Mouse (Mus musculus) heart, embryonic 16.5 days (tissue): ENCODE data around the gene Bod1l. TPM values are rescaled to one million over a fixed set of nuclear protein-coding genes. Genes with fewer than 3 reads are reported as not detected.

Experiments used
- ATAC-seq: fragments of 200-750 bp; cut with Nextera tagmentation; replicated peaks from 2 replicates; pipeline ENCODE4 v1.8.0; 2017; ENCODE audit warnings: moderate number of reproducible peaks; ENCODE audit not compliant: insufficient read depth, low FRiP score; ENCODE audit errors: extremely low read depth
- H3K27ac ChIP-seq: fragments of 300-500 bp; sonication (generic); 2 replicates; pipeline ENCODE4 v1.5.1; 2014; ENCODE audit warnings: mild to moderate bottlenecking, low read length, control low read depth, moderate library complexity
- H3K27me3 ChIP-seq: fragments of 300-500 bp; sonication (generic); 2 replicates; pipeline ENCODE4 v1.6.1; 2014; ENCODE audit warnings: low read length, mixed read lengths; ENCODE audit not compliant: control insufficient read depth, insufficient read depth
- H3K36me3 ChIP-seq: fragments of 300-500 bp; sonication (generic); 2 replicates; pipeline ENCODE4 v1.6.1; 2014; ENCODE audit not compliant: control insufficient read depth, insufficient read depth
- H3K4me1 ChIP-seq: fragments of 300-500 bp; sonication (generic); 2 replicates; pipeline ENCODE4 v1.6.1; 2014; ENCODE audit warnings: low read length, mixed read lengths; ENCODE audit not compliant: control insufficient read depth, insufficient read depth
- H3K4me2 ChIP-seq: fragments of 300-500 bp; sonication (generic); 2 replicates; pipeline ENCODE4 v1.6.1; 2014; ENCODE audit warnings: low read depth, mild to moderate bottlenecking, control low read depth, low read length
- H3K4me3 ChIP-seq: fragments of 300-500 bp; sonication (generic); 2 replicates; pipeline ENCODE4 v1.5.1; 2014; ENCODE audit warnings: mild to moderate bottlenecking, control low read depth, low read length
- H3K9ac ChIP-seq: fragments of 300-500 bp; sonication (generic); 2 replicates; pipeline ENCODE4 v1.6.1; 2014; ENCODE audit warnings: low read length, control low read depth
- H3K9me3 ChIP-seq: fragments of 300-500 bp; sonication (generic); replicated peaks from 2 replicates; pipeline ENCODE4 v1.6.1; 2016; ENCODE audit warnings: low read length; ENCODE audit not compliant: control insufficient read depth
- WGBS: fragments of 180-500 bp; shearing (Covaris S2); extraction: QIAGEN DNeasy Blood & Tissue Kit; methylation state at CpG from one replicate; pipeline ENCODE4 v1.1.7; 2014; 5-methylcytosine and 5-hydroxymethylcytosine counted together
- polyA plus RNA-seq: library from polyadenylated mRNA; unstranded; fragments of >200 nt; fragmentation: Nextera tagmentation; extraction: Ambion mirVana; gene quantifications from 2 replicates; pipeline ENCODE4 v1.2.1, GENCODE M21; 2015

Bod1l gene
- polyA plus RNA-seq, 1 experiment from 2014 or later, result 12.7 TPM

GRCm38 (mm10) chr5:41757338-41757737 is 86.8 kb downstream of the Bod1l start:
- Histone ChIP-seq H3K36me3 (no peaks in the 10 kb centered on the region), H3K27me3 (peaks cover 87% of the 10 kb centered on the region), H3K4me1 (peaks cover 4% of the 10 kb centered on the region; the same call in 1 of the 2 replicates), H3K9me3 (no peaks in the 10 kb centered on the region), H3K4me2 (no peak overlapping the region), H3K4me3 (no peak overlapping the region), H3K27ac (no peak overlapping the region), H3K9ac (no peak overlapping the region)
- WGBS, result 9% methylated on average over 5 of the region's 5 CpGs
- ATAC-seq, result no peak

GRCm38 (mm10) chr5:41756396-41756795 is 87.7 kb downstream of the Bod1l start:
- Histone ChIP-seq H3K36me3 (no peaks in the 10 kb centered on the region), H3K4me2 (no peak overlapping the region), H3K4me1 (no peaks in the 10 kb centered on the region), H3K9ac (no peak overlapping the region), H3K4me3 (no peak overlapping the region), H3K27ac (no peak overlapping the region), H3K27me3 (peaks cover 87% of the 10 kb centered on the region), H3K9me3 (no peaks in the 10 kb centered on the region)
- WGBS, result 7% methylated on average over 4 of the region's 4 CpGs
- no peak for ATAC-seq

GRCm38 (mm10) chr5:41755373-41755960 is 88.6 kb downstream of the Bod1l start:
- H3K9me3 ChIP-seq, result no peaks in the 10 kb centered on the region
- H3K27ac ChIP-seq, result no peak overlapping the region
- H3K4me1 ChIP-seq, result no peaks in the 10 kb centered on the region
- no peak for ATAC-seq
- H3K27me3 ChIP-seq, result peaks cover 88% of the 10 kb centered on the region
- 2% methylated on average over 23 of the region's 23 CpGs for WGBS
- no peak overlapping the region for H3K4me2 ChIP-seq
- no peak overlapping the region for H3K4me3 ChIP-seq
- H3K36me3 ChIP-seq, result no peaks in the 10 kb centered on the region
- no peak overlapping the region for H3K9ac ChIP-seq

- peak overlapping the region; percentile 29 for H3K4me3 ChIP-seq
- no peak overlapping the region for H3K9ac ChIP-seq
- H3K9me3 ChIP-seq, result no peaks in the 10 kb centered on the region
- ATAC-seq, result no peak
- H3K27me3 ChIP-seq, result peaks cover 89% of the 10 kb centered on the region
- under 1% methylated on average over 16 of the region's 16 CpGs for WGBS
- H3K4me2 ChIP-seq, result peak overlapping the region; percentile 47
- H3K27ac ChIP-seq, result no peak overlapping the region
- no peaks in the 10 kb centered on the region for H3K36me3 ChIP-seq
- H3K4me1 ChIP-seq, result no peaks in the 10 kb centered on the region
Measured at GRCm38 (mm10) chr5:41754836-41755235, 89.3 kb downstream of the Bod1l start.

DNA sequence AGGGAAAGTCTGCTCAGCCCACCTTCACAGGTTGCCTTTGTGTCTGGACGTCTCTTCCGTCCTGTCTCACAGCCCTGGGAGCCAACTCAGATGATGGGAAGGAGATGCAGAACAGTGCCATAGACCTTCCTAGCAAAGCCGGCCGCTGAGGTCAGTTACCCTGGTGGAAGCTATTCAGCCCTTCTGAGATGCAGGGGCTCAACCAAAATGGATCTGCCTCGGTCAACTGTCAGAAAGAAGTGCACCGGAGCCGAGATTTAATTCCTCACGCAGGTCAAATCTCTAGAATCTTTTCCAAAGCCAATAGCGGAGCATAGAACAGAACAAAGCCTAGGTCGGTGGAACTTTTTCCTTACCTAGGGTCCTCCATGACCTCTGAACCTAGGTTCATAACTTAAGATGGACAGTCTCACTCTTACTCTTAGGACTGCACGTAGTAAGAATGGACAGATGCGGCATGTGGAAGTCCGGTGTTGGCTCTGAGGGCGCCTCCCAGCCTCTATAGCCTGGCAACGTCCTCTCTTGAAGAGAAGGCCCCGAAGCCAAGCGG is 89.8 kb downstream of the Bod1l start:
- H3K36me3 ChIP-seq, result no peaks in the 10 kb centered on the region
- ATAC-seq, result no peak
- no peaks in the 10 kb centered on the region for H3K4me1 ChIP-seq
- no peak overlapping the region for H3K27ac ChIP-seq
- WGBS, result 1% methylated on average over 17 of the region's 17 CpGs
- peak overlapping the region; percentile 47 for H3K4me2 ChIP-seq
- H3K9ac ChIP-seq, result no peak overlapping the region
- peaks cover 91% of the 10 kb centered on the region for H3K27me3 ChIP-seq
- H3K4me3 ChIP-seq, result peak overlapping the region; percentile 29
- H3K9me3 ChIP-seq, result no peaks in the 10 kb centered on the region

DNA sequence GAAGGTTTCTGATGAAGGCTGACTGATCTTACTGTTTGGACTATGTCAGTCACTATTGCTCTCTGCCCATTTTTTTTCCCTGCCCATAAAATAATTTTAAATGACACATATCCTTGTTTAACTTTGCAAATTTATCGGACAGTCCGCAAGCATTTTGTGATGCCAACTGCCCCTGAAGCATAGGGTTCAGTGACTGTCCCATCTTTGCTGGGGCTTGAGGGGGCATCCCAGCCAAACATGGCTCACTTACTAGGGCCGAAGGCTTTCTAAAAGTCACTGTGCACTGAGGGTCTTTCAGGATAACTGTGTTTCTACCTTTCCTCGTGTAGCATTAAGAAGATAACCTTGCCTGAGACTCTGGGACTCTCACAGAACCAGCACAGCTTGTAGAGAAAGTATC is 91.4 kb downstream of the Bod1l start:
- Histone ChIP-seq H3K36me3 (no peaks in the 10 kb centered on the region), H3K4me2 (no peak overlapping the region), H3K4me3 (no peak overlapping the region), H3K27ac (no peak overlapping the region), H3K4me1 (no peaks in the 10 kb centered on the region), H3K9ac (no peak overlapping the region), H3K27me3 (peaks cover 89% of the 10 kb centered on the region), H3K9me3 (no peaks in the 10 kb centered on the region)
- 36% methylated on average over 4 of the region's 4 CpGs for WGBS
- no peak for ATAC-seq

- Histone ChIP-seq H3K4me2 (no peak overlapping the region), H3K9me3 (no peaks in the 10 kb centered on the region), H3K36me3 (no peaks in the 10 kb centered on the region), H3K27ac (no peak overlapping the region), H3K27me3 (peaks cover 56% of the 10 kb centered on the region), H3K9ac (no peak overlapping the region), H3K4me3 (no peak overlapping the region), H3K4me1 (no peaks in the 10 kb centered on the region)
- WGBS, result 1% methylated on average over 13 of the region's 15 CpGs
- no peak for ATAC-seq
Measured at GRCm38 (mm10) chr5:41744898-41745780, 99.0 kb downstream of the Bod1l start.

DNA sequence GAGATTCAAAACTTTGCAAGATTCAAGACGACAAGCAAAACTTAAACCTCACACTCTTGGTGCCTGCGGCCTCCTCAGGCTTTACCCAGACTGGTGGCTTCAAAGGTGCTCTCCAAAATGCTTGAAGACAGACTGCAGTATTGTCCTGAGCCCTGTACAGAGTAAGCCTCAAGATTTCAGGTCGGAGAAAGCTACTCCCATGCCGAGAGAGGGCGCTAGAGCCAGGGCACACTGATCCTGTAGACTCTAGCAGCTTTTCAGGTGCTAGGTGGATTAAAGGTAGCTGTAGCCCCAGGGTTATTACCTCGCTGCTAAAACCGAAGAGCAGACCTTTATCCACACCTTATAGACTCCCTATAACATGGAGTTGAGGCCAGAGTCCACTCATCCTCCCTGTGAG is 99.9 kb downstream of the Bod1l start:
- peaks cover 47% of the 10 kb centered on the region for H3K27me3 ChIP-seq
- WGBS, result 16% methylated on average over 7 of the region's 7 CpGs

GRCm38 (mm10) chr5:41738817-41739216 is 105.3 kb downstream of the Bod1l start:
- Histone ChIP-seq H3K4me2 (no peak overlapping the region), H3K9me3 (no peaks in the 10 kb centered on the region), H3K27ac (no peak overlapping the region), H3K4me3 (no peak overlapping the region), H3K9ac (no peak overlapping the region), H3K27me3 (peaks cover 5% of the 10 kb centered on the region), H3K36me3 (no peaks in the 10 kb centered on the region), H3K4me1 (no peaks in the 10 kb centered on the region)
- 58% methylated on average over 6 of the region's 6 CpGs for WGBS
- no peak for ATAC-seq

More for the DNA sequence above, 99.9 kb downstream of the Bod1l start:
- Histone ChIP-seq H3K4me3 (no peak overlapping the region), H3K36me3 (no peaks in the 10 kb centered on the region), H3K4me2 (no peak overlapping the region), H3K27ac (no peak overlapping the region), H3K4me1 (no peaks in the 10 kb centered on the region), H3K9me3 (no peaks in the 10 kb centered on the region), H3K9ac (no peak overlapping the region)
- no peak for ATAC-seq
